Mouse (Mus musculus) C2C12 (cell line): Measurements from ENCODE around the gene Add3.

ENCODE experiments used
- CTCF ChIP-seq: IDR thresholded peaks from one replicate; pipeline ENCODE4 v1.5.1; 2011; ENCODE audit not compliant: control insufficient read depth, insufficient read depth, insufficient read length
- USF1 ChIP-seq: IDR thresholded peaks from one replicate; pipeline ENCODE4 v1.6.1; 2011; ENCODE audit warnings: low read depth, mild to moderate bottlenecking, control low read depth, moderate library complexity

- TF ChIP-seq CTCF (no peak), USF1 (no peak)
Observed at GRCm38 (mm10) chr19:53256991-53257594, 116.8 kb downstream of the Add3 start.
